Mouse (Mus musculus): Measurements from ENCODE around the gene Rnf113a1.
"Not testable (repeated sequence)": the region's sequence is repeated elsewhere in the genome, so short reads cannot be mapped to it uniquely, and the experiment has no call there.

The Rnf113a1 gene

GRCm38 (mm10) chrX:37191105-37191743 lies at the start of gene Rnf113a1, which contains the start of gene Ndufa1:
Gene Rnf113a1 (plus strand): TSS chrX:37191245.
Gene Ndufa1 (minus strand): TSS chrX:37191163.
- peak; percentile 65 to 88 for DNase-seq (ENCODE audit: low spot score in 2 of 2)

DNA sequence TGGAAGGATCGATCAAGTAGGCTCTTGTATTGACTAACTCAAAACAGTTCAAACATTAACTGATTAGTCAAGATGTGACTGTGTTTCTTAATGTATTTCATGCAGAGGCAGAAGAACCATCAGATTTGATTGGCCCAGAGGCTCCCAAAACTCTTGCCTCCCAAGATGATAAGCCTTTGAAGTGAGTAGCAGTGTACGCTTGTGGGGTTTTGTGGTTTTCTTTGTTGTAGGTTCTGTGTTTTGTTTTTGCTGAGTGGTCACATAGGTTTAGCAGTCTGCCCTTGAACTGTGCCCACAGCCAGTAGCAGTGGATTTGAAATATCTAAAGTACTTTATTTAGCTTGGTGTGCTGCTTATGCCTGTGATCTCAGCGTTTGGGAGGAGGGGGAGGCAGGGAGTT lies 49.3 kb upstream of the Rnf113a1 start:
- DNase-seq (ENCODE audit: low spot score in 2 of 2), result no peak

DNA sequence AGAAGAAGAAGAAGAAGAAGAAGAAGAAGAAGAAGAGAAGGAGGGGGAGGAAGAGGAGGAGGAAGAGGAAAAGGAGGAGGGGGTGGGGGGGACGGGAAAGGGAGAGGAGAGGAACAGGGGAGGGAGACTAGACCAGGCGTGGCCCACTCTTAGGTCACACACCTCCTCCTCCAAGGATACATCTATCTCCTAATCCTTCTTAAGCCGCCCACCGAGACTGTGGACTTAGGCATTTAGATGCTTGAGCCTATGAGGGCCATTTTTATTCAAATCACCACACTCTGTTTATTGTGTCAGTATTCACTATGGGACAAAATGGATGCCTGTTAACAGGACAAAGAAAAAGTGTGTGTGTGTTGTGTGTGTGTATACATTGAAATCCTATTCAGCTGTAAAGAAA lies 46.5 kb upstream of the Rnf113a1 start:
- not testable (repeated sequence) for DNase-seq (ENCODE audit: low spot score in 2 of 2)

- DNase-seq (ENCODE audit: low spot score in 2 of 2), result peak in 1 of 2 experiments; percentile 63
These were observed 46.1 kb upstream of the Rnf113a1 start for GRCm38 (mm10) chrX:37144954-37145353.

- peak in 1 of 2 experiments; percentile 27 for DNase-seq (ENCODE audit: low spot score in 2 of 2)
These were observed 33.2 kb upstream of the Rnf113a1 start for GRCm38 (mm10) chrX:37157839-37158238.

DNA sequence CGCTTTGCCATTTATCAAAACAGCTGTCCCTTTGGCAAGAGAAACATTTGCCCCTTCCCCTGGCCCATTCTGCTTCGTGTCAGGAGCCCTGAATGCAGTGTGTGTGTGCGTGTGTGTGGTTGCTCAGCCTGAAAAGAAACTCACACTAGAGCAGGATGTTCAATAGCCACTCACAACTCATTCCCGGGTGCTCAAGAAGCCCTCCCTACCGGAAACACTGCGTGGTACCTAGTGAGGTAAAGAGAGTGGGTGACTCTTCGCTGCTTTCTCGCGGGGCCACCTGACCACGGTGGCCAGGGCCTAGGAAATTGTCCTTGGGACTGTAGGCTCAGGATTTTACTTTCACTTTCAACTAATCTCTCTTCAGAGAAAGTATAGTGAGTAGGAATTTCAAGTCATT lies 29.9 kb upstream of the Rnf113a1 start:
- no peak for DNase-seq (ENCODE audit: low spot score in 2 of 2)

DNA sequence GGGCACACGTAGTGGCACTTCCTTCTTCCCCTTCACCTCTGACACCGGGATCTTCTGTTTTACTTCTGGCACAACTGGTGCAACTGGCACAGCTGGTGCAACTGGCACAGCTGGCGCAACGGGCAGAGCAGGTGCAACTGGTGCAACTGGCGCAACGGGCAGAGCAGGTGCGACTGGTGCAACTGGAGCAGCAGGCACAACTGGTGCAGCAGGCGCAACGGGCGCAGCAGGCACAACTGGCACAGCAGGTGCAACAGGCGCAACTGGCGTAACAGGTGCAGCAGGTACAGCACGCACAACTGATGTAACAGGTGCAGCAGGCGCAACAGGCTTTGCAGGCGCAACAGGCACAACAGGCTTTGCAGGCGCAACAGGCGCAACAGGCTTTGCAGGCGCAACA lies 27.9 kb upstream of the Rnf113a1 start:
- DNase-seq (ENCODE audit: low spot score in 2 of 2), result no peak

GRCm38 (mm10) chrX:37167085-37167484 lies 24.0 kb upstream of the Rnf113a1 start:
- peak in 1 of 2 experiments; percentile 43 for DNase-seq (ENCODE audit: low spot score in 2 of 2)

DNA sequence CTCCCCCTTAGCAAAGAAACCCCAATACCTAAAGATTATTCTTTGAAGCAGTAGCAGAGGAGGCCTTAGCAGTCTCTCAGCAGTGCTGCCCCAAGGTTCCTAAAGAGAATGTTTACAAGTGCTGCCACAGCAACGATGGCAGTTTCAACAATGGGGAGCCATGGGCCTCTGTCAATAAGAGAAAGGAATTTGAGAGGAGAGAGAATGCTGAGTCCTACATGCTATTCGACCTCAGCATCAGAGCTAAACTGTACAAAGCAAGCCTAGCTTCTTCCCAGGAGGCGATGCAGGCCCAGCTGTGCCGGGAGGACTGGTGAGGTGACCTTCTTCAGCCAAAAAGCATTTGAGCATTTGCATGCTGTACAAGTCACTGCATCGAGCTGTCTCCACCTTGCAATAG lies 22.3 kb upstream of the Rnf113a1 start, which contains the start of gene Akap14:
TSS of gene Akap14 (minus strand) at position 101 of the 400 bp plus-strand sequence.
- no peak for DNase-seq (ENCODE audit: low spot score in 2 of 2)

DNA sequence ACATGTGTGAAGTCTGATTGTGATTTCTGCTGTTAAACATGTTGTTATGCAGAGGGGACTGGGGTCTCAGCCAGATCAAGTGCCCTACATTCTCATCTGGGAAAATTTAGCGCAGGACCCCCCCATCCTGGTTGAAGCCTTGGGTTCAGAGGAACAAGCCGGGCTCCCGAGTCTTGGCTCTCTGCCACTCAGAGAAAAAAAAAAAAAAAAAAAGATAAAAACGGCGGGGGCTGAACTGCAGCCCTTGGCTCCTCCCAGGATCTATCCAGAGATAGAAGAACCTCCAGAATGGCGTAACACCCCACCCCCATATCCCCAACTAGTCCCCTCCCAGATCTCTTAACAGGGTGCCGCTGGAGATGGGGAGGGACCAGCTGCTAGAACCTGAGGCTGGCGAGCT lies 6.6 kb upstream of the Rnf113a1 start:
- DNase-seq (ENCODE audit: low spot score in 2 of 2), result not testable (repeated sequence)

DNA sequence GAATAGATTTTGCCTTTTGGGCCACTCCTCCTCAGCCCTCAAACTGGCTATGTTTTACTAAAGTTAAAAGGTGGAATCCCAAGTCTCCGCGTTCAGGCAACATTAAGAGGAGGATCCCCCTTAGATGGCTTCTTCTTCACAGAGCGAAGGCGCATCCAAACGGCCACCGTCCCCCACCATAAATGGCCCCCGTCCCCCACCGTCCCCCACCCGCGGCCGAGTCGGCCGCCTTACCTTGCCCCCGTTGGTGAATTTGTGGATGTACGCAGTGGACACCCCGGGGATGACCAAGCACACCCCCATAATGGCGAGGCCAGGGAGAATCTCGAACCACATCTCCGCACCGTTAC lies 315 bp upstream of the Rnf113a1 start:
- DNase-seq (ENCODE audit: low spot score in 2 of 2), result no peak

DNA sequence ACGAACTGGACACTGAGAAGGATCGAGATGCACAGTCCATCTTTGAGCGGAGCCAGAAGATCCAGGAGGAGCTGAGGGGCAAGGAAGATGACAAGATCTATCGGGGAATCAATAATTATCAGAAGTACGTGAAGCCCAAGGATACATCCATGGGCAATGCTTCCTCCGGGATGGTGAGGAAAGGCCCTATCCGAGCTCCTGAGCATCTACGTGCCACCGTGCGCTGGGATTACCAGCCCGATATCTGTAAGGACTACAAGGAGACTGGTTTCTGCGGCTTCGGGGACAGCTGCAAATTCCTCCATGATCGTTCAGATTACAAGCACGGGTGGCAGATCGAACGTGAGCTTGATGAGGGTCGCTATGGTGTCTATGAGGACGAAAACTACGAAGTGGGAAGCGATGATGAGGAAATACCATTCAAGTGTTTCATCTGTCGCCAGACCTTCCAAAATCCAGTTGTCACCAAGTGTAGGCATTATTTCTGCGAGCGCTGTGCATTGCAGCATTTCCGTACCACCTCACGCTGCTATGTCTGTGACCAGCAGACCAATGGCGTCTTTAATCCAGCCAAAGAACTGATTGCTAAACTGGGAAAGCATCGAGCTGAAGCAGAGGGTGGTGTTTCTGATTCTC lies 817 bp downstream of the Rnf113a1 start:
- no peak for DNase-seq (ENCODE audit: low spot score in 2 of 2)

DNA sequence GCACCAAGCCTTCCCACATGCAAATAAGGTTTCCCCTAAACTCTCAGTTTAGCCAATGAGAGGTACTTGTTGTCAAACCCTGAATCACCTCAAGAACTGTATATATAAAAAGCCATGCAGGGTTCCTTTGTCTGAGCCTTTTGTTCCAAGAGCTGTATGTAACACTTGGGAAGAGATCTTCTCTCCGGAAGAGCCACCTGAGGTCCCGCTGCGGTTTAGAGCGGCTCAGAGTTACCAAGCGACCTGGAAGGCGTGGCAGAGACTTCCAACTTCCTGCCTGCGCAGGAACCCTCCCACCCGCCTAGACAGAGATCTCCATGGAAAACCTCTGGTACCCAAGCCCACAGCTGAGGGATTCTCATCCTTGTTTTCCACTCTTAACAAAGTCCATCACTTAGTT lies 7.6 kb downstream of the Rnf113a1 start:
- DNase-seq (ENCODE audit: low spot score in 2 of 2), result no peak

- no peak for DNase-seq (ENCODE audit: low spot score in 2 of 2)
These were observed 19.9 kb downstream of the Rnf113a1 start, which contains the start of gene Gm9 for GRCm38 (mm10) chrX:37210941-37211340. Gene Gm9 (minus strand): TSS chrX:37211041.

DNA sequence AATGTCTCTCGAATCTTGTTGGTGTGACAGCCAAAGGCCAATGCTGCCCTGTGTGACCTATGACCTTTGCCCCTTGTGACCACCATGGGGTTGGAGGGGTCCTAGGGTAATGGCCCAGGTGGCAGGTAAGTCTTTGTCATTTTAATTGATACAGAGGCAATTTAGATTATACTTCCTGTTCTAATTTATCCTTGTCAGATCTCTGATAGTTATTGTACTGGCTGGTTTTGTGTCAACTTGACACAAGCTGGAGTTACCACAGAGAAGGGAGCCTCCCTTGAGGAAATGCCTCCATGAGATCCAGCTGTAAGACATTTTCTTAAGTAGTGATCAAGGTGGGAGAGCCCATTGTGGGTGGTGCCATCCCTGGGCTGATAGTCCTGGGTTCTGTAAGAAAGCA lies 31.1 kb downstream of the Rnf113a1 start, which contains the start of gene Rhox1:
TSS of gene Rhox1 (minus strand) at position 101 of the 400 bp plus-strand sequence.
- DNase-seq (ENCODE audit: low spot score in 2 of 2), result not testable (repeated sequence)

Measured in spleen, postnatal 10 days (tissue).